Mouse (Mus musculus) intestine, embryonic 14.5 days (tissue): Measurements from ENCODE around the gene Asb8. TPM values are rescaled to one million over a fixed set of nuclear protein-coding genes. Genes with fewer than 3 reads are reported as not detected.

Experiments
- ATAC-seq: fragments of 200-750 bp; cut with Nextera tagmentation; replicated peaks from 2 replicates; pipeline ENCODE4 v1.8.0; 2017; ENCODE audit warnings: low read depth, moderate number of reproducible peaks, moderate TSS enrichment, moderate library complexity; ENCODE audit not compliant: low FRiP score, low TSS enrichment
- DNase-seq: peaks from one replicate; pipeline ENCODE4 v3.0.0-alpha.2; 2018; ENCODE audit warnings: low spot score
- H3K27ac ChIP-seq: fragments of 300-500 bp; sonication (generic); 2 replicates; pipeline ENCODE4 v1.5.1; 2014; ENCODE audit warnings: low read depth, mild to moderate bottlenecking, control low read depth
- H3K27me3 ChIP-seq: fragments of 300-500 bp; sonication (generic); replicated peaks from 2 replicates; pipeline ENCODE4 v1.6.1; 2014; ENCODE audit warnings: low read length, control low read depth; ENCODE audit not compliant: control insufficient read depth, insufficient read depth
- H3K36me3 ChIP-seq: fragments of 300-500 bp; sonication (generic); 2 replicates; pipeline ENCODE4 v1.6.1; 2014; ENCODE audit warnings: low read length, control low read depth; ENCODE audit not compliant: control insufficient read depth, insufficient read depth
- H3K4me1 ChIP-seq: fragments of 300-500 bp; sonication (generic); replicated peaks from 2 replicates; pipeline ENCODE4 v1.6.1; 2014; ENCODE audit warnings: low read length, control low read depth, mixed read lengths; ENCODE audit not compliant: control insufficient read depth, insufficient read depth
- H3K4me2 ChIP-seq: fragments of 300-500 bp; sonication (generic); 2 replicates; pipeline ENCODE4 v1.6.1; 2014; ENCODE audit warnings: low read length
- H3K4me3 ChIP-seq: fragments of 300-500 bp; sonication (generic); 2 replicates; pipeline ENCODE4 v1.5.1; 2014; ENCODE audit warnings: low read depth, low read length, control low read depth, mixed read lengths
- H3K9ac ChIP-seq: fragments of 300-500 bp; sonication (generic); 2 replicates; pipeline ENCODE4 v1.6.1; 2014; ENCODE audit warnings: mild to moderate bottlenecking, low read length
- H3K9me3 ChIP-seq: fragments of 300-500 bp; sonication (generic); 2 replicates; pipeline ENCODE4 v1.6.1; 2016; ENCODE audit warnings: low read length, control low read depth; ENCODE audit not compliant: control insufficient read depth
- WGBS: fragments of 180-500 bp; shearing (Covaris S2); extraction: QIAGEN DNeasy Blood & Tissue Kit; methylation state at CpG from one replicate; pipeline ENCODE4 v1.1.7; 2014; 5-methylcytosine and 5-hydroxymethylcytosine counted together
- polyA plus RNA-seq: library from polyadenylated mRNA; unstranded; fragments of >200 nt; fragmentation: Nextera tagmentation; extraction: Ambion mirVana; gene quantifications from 2 replicates; pipeline ENCODE4 v1.2.1, GENCODE M21; 2014

The Asb8 gene
- polyA plus RNA-seq, 1 experiment from 2014 or later: 47.7 TPM

DNA sequence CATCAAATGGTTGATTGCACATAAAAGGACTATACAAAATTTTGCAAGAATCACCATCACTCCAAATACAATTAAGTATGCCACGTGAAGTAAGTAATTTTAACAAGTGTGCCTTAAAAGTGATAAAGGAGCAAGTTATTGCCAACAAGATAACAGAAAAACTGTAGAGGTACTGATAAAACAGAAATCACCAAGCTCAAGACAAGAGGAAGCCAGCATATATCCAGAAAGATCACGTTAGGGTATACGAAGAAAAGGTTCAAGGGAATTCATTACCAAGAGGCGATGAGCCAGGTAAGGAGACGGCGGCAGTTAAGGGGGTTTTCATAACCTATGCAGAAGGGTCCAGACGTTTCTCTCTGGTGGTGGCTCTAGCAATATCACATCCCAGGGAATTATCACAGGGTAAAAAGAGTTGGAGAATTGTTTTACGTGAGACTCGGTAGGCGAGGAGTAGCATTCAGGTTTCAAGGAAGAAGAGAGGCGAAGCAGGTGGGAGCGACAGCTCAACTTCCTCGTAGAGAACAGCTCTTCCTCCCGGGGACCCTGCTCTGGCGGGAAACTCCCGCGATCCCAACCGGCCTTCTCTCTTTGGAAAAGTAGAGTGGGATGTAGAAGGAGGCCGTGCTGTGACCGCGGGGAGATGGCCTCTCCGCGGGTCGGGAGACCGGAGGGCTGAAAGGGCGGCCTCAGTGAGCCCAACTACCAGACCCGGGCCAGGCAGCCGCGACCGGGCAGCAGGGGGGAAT is 72.9 kb downstream of the Asb8 start, which contains the start of gene Pfkm:
TSS of gene Pfkm (plus strand) at position 218 of the 749 bp plus-strand sequence.
- peak within 1 kb of the TSS; percentile 90 for H3K9ac ChIP-seq
- peak within 1 kb of the TSS; percentile 66 for H3K4me2 ChIP-seq
- ATAC-seq: peak; percentile 47; the same call in 1 of the 2 replicates
- H3K9me3 ChIP-seq: no peaks in the 10 kb centered on the region
- peak within 1 kb of the TSS; percentile 95 for H3K4me3 ChIP-seq
- H3K27ac ChIP-seq: peak within 1 kb of the TSS; percentile 93
- no peaks in the 10 kb centered on the region for H3K27me3 ChIP-seq
- peaks cover 12% of the 10 kb centered on the region for H3K36me3 ChIP-seq
- DNase-seq: no peak
- WGBS: under 1% methylated on average over 26 of the region's 30 CpGs
- H3K4me1 ChIP-seq: peaks cover 16% of the 10 kb centered on the region

DNA sequence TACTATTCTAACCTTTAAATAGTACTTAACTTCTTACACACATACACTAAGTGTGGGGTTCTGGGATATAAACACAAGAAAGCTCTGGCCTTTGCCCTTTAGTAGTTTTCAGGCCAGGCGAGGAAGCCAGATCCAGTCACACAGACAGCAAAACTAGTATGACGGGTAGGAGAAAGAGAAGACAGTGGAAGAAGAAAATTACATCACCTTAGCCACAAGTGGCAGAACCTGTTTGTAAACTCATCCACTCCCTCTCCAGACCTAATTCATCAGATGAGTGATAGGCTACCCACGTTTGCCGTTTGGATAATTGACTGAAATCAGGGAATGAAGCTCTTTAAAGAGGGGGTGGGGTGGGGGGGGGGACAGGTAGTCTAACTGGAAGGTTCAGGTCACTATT is 73.6 kb downstream of the Asb8 start:
- DNase-seq (no peak), ATAC-seq (no peak)
- peak overlapping the region; percentile 66 for H3K4me2 ChIP-seq
- H3K4me3 ChIP-seq: peak overlapping the region; percentile 95
- no peaks in the 10 kb centered on the region for H3K9me3 ChIP-seq
- no peaks in the 10 kb centered on the region for H3K27me3 ChIP-seq
- H3K36me3 ChIP-seq: peaks cover 18% of the 10 kb centered on the region
- H3K27ac ChIP-seq: no peak overlapping the region
- H3K9ac ChIP-seq: peak overlapping the region; percentile 90
- H3K4me1 ChIP-seq: peaks cover 16% of the 10 kb centered on the region
- 16% methylated on average over 4 of the region's 4 CpGs for WGBS

DNA sequence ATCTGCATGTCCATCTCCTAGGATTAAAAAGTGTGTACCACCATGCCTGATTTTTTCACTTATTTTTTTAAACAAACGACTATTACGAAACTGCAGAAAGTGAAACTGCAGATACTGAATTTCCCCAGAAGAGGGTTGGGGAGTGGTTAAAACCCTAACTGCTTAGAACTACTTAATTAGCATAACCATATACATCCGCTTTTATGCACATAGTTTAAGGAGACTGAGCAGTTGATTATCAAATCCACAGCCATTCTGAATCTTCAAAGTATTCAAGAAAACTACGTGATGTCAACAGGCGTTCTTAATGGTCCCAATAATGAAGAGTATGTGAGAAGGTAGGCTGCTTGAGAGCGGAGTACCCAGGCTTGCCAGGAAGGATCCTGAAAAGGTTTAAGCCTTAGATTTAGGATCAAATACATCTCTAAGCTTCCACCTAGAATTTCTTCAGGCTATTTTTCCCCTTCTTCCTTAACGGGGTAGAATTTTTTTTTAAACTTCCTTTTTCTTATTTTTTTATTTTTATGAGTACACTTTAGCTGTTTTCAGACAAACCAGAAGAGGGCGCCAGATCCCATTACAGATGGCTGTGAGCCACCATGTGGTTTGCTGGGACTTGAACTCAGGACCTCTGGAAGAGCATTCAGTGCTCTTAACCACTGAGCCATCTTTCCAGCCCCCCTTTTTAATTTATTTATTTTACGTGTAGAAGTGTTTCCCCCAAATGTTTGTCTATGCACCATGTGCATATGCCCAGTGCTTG is 75.8 kb downstream of the Asb8 start:
- Histone ChIP-seq H3K4me3 (no peak overlapping the region), H3K4me2 (no peak overlapping the region), H3K27ac (no peak overlapping the region), H3K9me3 (no peaks in the 10 kb centered on the region), H3K4me1 (peaks cover 16% of the 10 kb centered on the region), H3K9ac (no peak overlapping the region), H3K36me3 (peaks cover 39% of the 10 kb centered on the region), H3K27me3 (no peaks in the 10 kb centered on the region)
- ATAC-seq: no peak
- DNase-seq: no peak
- 73% methylated on average over 9 of the region's 9 CpGs for WGBS

DNA sequence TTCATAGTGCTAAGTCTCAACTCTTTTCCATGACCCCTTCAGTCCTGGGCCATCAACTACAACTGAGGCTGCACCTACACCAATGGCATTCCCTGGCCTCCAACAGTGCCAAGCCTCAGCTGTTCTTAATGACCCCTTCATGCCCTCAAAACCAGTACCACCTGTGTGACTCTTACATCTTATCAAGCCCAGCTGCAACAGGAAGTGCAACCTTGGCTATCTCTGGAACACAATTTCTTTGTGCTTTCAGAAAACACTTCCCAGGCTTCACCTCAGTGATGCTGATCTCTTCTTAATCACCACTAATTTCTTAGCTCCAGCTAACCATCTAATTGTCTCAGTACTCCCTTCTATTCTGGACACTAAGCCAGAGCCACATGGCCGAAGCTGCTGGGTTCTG is 76.5 kb downstream of the Asb8 start:
- no peak overlapping the region for H3K4me3 ChIP-seq
- no peaks in the 10 kb centered on the region for H3K9me3 ChIP-seq
- DNase-seq: no peak
- ATAC-seq: no peak
- H3K4me2 ChIP-seq: no peak overlapping the region
- no peaks in the 10 kb centered on the region for H3K27me3 ChIP-seq
- WGBS: 88% methylated on average over 1 of the region's 1 CpGs
- peaks cover 15% of the 10 kb centered on the region for H3K4me1 ChIP-seq
- no peak overlapping the region for H3K27ac ChIP-seq
- H3K36me3 ChIP-seq: peaks cover 45% of the 10 kb centered on the region
- no peak overlapping the region for H3K9ac ChIP-seq

Other genes with a start within 250 kb of the Asb8 start
- 39.0 and 43.4 TPM in 2 replicates for gene Tmem106c, start 201.4 kb downstream of the Asb8 start, polyA plus RNA-seq
- 2.3 and 4.5 TPM in 2 replicates for gene Col2a1, start 160.9 kb downstream of the Asb8 start, polyA plus RNA-seq
- 28.8 and 31.4 TPM in 2 replicates for gene Pfkm, start 73.0 kb downstream of the Asb8 start, polyA plus RNA-seq
- gene Senp1, start 71.9 kb downstream of the Asb8 start, polyA plus RNA-seq: 36.3 and 36.4 TPM in 2 replicates
- 1.6 and 2.0 TPM in 2 replicates for gene Ccdc184, start 1.5 kb upstream of the Asb8 start, polyA plus RNA-seq
- gene Olfr288, start 29.9 kb upstream of the Asb8 start, polyA plus RNA-seq: not detected in 2 replicates
- gene Gm44579, start 55.4 kb upstream of the Asb8 start, polyA plus RNA-seq: not detected in 2 replicates
- not detected in 2 replicates for gene Olfr287, start 55.4 kb upstream of the Asb8 start, polyA plus RNA-seq
- gene Olfr286, start 68.8 kb upstream of the Asb8 start, polyA plus RNA-seq: not detected in 2 replicates
- not detected in 2 replicates for gene H1fnt, start 91.7 kb upstream of the Asb8 start, polyA plus RNA-seq
- 0.41 and 0.71 TPM in 2 replicates for gene Zfp641, start 130.5 kb upstream of the Asb8 start, polyA plus RNA-seq
- not detected in 2 replicates for gene Olfr285, start 151.7 kb upstream of the Asb8 start, polyA plus RNA-seq
- not detected in 2 replicates for gene Olfr284, start 175.4 kb upstream of the Asb8 start, polyA plus RNA-seq
- not detected in 2 replicates for gene Olfr283, start 215.3 kb upstream of the Asb8 start, polyA plus RNA-seq